Mouse (Mus musculus) macrophage (primary cell): ENCODE results near the gene Alpk1. TPM values are rescaled to one million over a fixed set of nuclear protein-coding genes. Genes with fewer than 3 reads are reported as not detected.

Experiments
- H3K27ac ChIP-seq: fragments of 350-480 bp; formaldehyde crosslinking; 2 replicates; pipeline ENCODE4 v1.9.0; 2021
- H3K36me3 ChIP-seq: fragments of 350-480 bp; formaldehyde crosslinking; 2 replicates; pipeline ENCODE4 v1.9.0; 2021; ENCODE audit errors: inconsistent target
- H3K4me3 ChIP-seq: fragments of 350-480 bp; formaldehyde crosslinking; 2 replicates; pipeline ENCODE4 v1.9.0; 2021; ENCODE audit errors: inconsistent target
- H3K79me2 ChIP-seq: fragments of 350-480 bp; formaldehyde crosslinking; 2 replicates; pipeline ENCODE4 v1.9.0; 2021; ENCODE audit errors: inconsistent target
- WGBS: methylation state at CpG from one replicate; pipeline ENCODE4 v1.1.7; 2026; ENCODE audit warnings: inconsistent platforms; ENCODE audit not compliant: missing documents; 5-methylcytosine and 5-hydroxymethylcytosine counted together
- polyA plus RNA-seq: library from polyadenylated mRNA; stranded (reverse); fragments of 250-400 nt; gene quantifications from 3 replicates; pipeline ENCODE4 v1.2.4, GENCODE M21; 2018; ENCODE audit warnings: inconsistent platforms

Gene Alpk1
- polyA plus RNA-seq, 1 experiment from 2014 or later, result 13.0 TPM

- H3K4me3 ChIP-seq, result no peak overlapping the region
- H3K36me3 ChIP-seq, result peaks cover 6% of the 10 kb centered on the region; the same call in 1 of the 2 replicates
- no peak overlapping the region for H3K27ac ChIP-seq
- H3K79me2 ChIP-seq, result no peaks in the 10 kb centered on the region
- 94% methylated on average over 8 of the region's 8 CpGs for WGBS
Measured at GRCm38 (mm10) chr3:127706445-127707088, 73.8 kb downstream of the Alpk1 start.

- Histone ChIP-seq H3K27ac (no peak overlapping the region), H3K79me2 (no peaks in the 10 kb centered on the region), H3K36me3 (peaks cover 6% of the 10 kb centered on the region; the same call in 1 of the 2 replicates), H3K4me3 (no peak overlapping the region)
- WGBS, result 56% methylated on average over 30 of the region's 30 CpGs
Measured at GRCm38 (mm10) chr3:127705515-127706444, 74.5 kb downstream of the Alpk1 start.

- 91% methylated on average over 11 of the region's 11 CpGs for WGBS
- no peak overlapping the region for H3K4me3 ChIP-seq
- H3K27ac ChIP-seq, result no peak overlapping the region
- H3K36me3 ChIP-seq, result peaks cover 6% of the 10 kb centered on the region; the same call in 1 of the 2 replicates
- H3K79me2 ChIP-seq, result no peaks in the 10 kb centered on the region
Measured at GRCm38 (mm10) chr3:127705139-127705514, 75.2 kb downstream of the Alpk1 start.

- WGBS, result 98% methylated on average over 4 of the region's 4 CpGs
- no peaks in the 10 kb centered on the region for H3K79me2 ChIP-seq
- H3K4me3 ChIP-seq, result no peak overlapping the region
- no peak overlapping the region for H3K27ac ChIP-seq
- peaks cover 6% of the 10 kb centered on the region; the same call in 1 of the 2 replicates for H3K36me3 ChIP-seq
Measured at GRCm38 (mm10) chr3:127701196-127701825, 79.0 kb downstream of the Alpk1 start.

- Histone ChIP-seq H3K79me2 (no peaks in the 10 kb centered on the region), H3K4me3 (no peak overlapping the region), H3K27ac (no peak overlapping the region), H3K36me3 (peaks cover 10% of the 10 kb centered on the region; the same call in 1 of the 2 replicates)
- WGBS, result 92% methylated on average over 5 of the region's 5 CpGs
Measured at GRCm38 (mm10) chr3:127698636-127699035, 81.7 kb downstream of the Alpk1 start.

- WGBS, result 96% methylated on average over 11 of the region's 11 CpGs
- Histone ChIP-seq H3K36me3 (peaks cover 22% of the 10 kb centered on the region), H3K4me3 (no peak overlapping the region), H3K27ac (no peak overlapping the region), H3K79me2 (no peaks in the 10 kb centered on the region)
Measured at GRCm38 (mm10) chr3:127696541-127696940, 83.8 kb downstream of the Alpk1 start.

- Histone ChIP-seq H3K4me3 (no peak overlapping the region), H3K36me3 (peaks cover 24% of the 10 kb centered on the region), H3K27ac (no peak overlapping the region), H3K79me2 (no peaks in the 10 kb centered on the region)
- WGBS, result 84% methylated on average over 31 of the region's 43 CpGs
Measured at GRCm38 (mm10) chr3:127694802-127695771, 85.2 kb downstream of the Alpk1 start.

GRCm38 (mm10) chr3:127691230-127691629 is 89.1 kb downstream of the Alpk1 start:
- no peaks in the 10 kb centered on the region for H3K79me2 ChIP-seq
- WGBS, result 95% methylated on average over 4 of the region's 4 CpGs
- H3K36me3 ChIP-seq, result peaks cover 31% of the 10 kb centered on the region
- no peak overlapping the region for H3K4me3 ChIP-seq
- H3K27ac ChIP-seq, result no peak overlapping the region

- Histone ChIP-seq H3K4me3 (no peak overlapping the region), H3K36me3 (peaks cover 61% of the 10 kb centered on the region), H3K27ac (no peak overlapping the region), H3K79me2 (no peaks in the 10 kb centered on the region)
- 94% methylated on average over 15 of the region's 15 CpGs for WGBS
Measured at GRCm38 (mm10) chr3:127679703-127680102, 100.6 kb downstream of the Alpk1 start.

GRCm38 (mm10) chr3:127661646-127662531 is 118.4 kb downstream of the Alpk1 start:
- H3K27ac ChIP-seq, result no peak overlapping the region
- H3K4me3 ChIP-seq, result no peak overlapping the region
- 90% methylated on average over 22 of the region's 22 CpGs for WGBS
- H3K36me3 ChIP-seq, result 0 out of 2 replicates have a peak, but pooled peaks cover 4% of the 10 kb centered on the region
- H3K79me2 ChIP-seq, result no peaks in the 10 kb centered on the region

- Histone ChIP-seq H3K27ac (no peak overlapping the region), H3K36me3 (no peaks in the 10 kb centered on the region), H3K4me3 (no peak overlapping the region), H3K79me2 (no peaks in the 10 kb centered on the region)
- WGBS, result 95% methylated on average over 7 of the region's 7 CpGs
Measured at GRCm38 (mm10) chr3:127660712-127661111, 119.6 kb downstream of the Alpk1 start.

GRCm38 (mm10) chr3:127651742-127652653 is 128.3 kb downstream of the Alpk1 start:
- no peak overlapping the region for H3K4me3 ChIP-seq
- 72% methylated on average over 7 of the region's 7 CpGs for WGBS
- no peak overlapping the region for H3K27ac ChIP-seq
- H3K36me3 ChIP-seq, result no peaks in the 10 kb centered on the region
- H3K79me2 ChIP-seq, result no peaks in the 10 kb centered on the region
